Mouse (Mus musculus): ENCODE measurements around the gene G430095P16Rik.

The G430095P16Rik gene

DNA sequence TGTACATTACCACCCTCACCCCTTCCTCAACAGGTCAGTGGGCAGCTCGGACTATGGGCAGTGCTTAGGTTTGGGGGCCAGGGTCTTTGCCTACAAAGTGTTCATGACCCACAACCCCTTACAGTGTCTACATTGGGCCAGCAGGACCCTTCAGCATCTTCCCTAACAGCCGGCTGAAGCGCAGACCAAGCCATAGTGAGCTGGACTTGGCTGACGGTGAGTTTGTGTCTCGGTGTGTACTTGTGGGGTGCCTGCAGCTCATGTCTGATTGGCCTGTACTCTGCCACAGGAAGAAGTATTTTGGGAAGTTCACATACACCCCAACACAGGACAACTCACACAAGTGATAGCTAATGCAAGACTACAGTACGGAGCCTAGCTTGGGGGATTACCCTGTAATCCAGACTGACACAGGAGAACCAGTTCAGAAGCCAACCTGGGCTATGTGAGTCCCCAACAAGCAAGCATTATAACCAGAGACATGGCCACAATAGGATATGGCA, 19.8 kb upstream of the G430095P16Rik start:
- no peak for DNase-seq (ENCODE audit: low spot score)

DNA sequence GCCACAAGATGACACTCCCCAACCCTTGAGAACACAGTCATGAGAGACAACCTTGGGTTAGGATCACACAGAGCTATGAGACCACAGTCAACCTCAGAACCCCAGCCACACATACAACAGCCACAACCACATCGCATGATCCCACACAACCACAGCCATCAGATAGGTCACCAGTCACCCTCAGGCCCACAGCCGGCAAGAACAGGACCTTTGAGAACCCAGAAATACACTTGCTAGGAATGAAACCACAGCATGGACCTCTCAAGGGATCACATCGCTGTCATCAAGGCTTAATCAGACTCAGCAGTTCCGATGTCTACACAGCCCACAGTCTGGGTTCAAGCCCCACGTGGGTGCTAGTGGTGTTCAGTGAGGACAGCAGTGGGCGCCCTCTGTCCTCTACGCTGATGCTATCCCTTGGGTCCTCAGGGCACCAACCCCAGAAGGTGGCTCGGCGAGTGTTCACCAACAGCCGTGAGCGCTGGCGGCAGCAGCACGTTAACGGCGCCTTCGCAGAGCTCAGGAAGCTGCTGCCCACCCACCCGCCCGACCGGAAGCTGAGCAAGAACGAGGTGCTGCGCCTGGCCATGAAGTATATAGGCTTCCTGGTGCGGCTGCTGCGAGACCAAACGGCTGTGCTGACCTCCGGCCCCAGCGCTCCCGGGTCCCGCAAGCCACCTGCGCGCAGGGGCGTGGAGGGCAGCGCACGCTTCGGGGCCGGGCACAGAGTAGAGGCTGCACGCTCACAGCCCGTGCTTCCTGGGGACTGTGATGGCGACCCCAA, 19.1 kb upstream of the G430095P16Rik start:
- no peak for DNase-seq (ENCODE audit: low spot score)

DNA sequence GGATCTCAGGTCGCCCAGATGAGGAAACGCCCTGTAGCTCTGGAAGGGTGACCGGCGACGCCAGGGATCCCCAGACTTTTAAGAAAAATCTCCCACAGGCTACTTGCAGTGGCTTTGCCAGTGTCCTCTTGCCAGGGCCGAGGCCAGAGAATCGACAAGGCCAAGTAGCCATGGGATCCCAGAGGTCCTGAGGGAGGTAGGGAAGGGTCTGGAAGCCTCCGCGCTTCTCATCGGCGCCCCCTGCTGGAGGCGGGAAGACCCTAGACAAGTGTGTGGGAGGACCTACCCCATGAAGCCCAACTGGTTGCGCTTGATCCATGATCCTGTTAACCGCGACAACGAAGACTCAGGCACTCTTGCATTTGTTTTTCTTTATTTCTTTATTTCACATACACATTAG, 18.5 kb upstream of the G430095P16Rik start:
- no peak for DNase-seq (ENCODE audit: low spot score)

- DNase-seq (ENCODE audit: low spot score): no peak
Observed at GRCm38 (mm10) chr8:84704867-84705831, 17.7 kb upstream of the G430095P16Rik start.

DNA sequence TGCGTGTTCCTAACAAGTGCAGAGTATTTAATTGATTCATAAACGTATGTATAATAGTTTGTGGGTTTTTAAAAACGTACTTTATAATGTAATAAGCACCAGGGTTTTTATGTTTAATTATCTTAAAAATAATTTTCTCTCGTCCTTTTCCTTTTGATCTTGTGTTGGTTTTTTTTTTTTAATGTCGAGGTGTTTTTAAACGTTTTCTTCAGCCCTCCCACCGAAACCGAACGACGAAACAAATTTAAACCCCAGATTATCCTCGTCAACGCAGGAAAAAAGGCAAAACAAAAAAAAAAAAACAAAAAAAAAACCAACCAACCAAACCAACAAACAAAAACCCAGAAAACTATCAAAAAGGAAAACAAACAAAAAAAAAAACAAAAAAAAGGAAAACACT, 16.8 kb upstream of the G430095P16Rik start:
- no peak for DNase-seq (ENCODE audit: low spot score)

GRCm38 (mm10) chr8:84706610-84707266, 16.1 kb upstream of the G430095P16Rik start:
- no peak for DNase-seq (ENCODE audit: low spot score)

- no peak for DNase-seq (ENCODE audit: low spot score)
Observed at GRCm38 (mm10) chr8:84707267-84707883, 15.4 kb upstream of the G430095P16Rik start.

DNA sequence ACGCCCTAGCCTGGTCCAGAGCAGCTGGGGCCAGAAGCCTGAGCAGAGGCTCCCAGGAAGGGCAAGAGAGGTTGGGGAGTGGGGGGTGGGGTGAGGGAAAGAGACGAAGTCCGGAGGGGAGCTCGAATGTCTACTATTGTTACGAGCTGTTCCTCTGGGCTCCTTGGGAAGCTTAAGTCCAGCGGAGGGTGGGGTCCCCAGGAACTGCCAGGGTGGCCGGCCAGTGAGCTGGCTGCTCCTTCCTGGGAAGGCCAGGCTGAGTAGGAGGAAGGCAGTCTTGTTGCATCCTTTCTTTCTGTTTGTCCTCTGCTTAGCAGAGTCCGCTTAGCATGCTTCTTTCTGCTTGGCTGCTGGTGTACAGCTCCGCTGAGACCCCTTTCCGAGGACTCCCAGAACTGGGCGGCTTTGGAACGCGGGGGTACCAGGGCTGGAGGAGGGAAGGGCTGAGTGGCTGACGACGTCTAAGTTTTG, 14.7 kb upstream of the G430095P16Rik start:
- DNase-seq (ENCODE audit: low spot score): no peak

GRCm38 (mm10) chr8:84708774-84709475, 13.9 kb upstream of the G430095P16Rik start:
- peak; percentile 88 for DNase-seq (ENCODE audit: low spot score)

DNA sequence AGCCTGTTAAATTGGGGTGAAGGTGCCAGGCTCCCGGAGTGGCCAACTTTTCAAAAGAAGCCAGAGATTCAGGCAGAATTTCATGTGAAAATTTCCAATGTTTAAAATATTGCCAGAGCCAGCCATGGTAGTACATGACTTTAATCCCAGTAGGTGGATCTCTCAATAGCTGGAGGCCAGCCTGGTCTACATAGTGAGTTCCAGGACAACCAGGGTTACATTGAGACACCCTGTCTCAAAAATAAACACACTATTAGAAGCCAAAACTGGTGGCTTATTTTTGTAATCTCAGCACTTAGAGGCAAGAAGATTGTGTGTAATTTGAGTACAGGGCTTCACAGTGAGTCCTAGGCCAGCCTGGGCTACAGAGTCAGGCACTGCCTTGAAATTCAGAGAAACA, 12.9 kb upstream of the G430095P16Rik start:
- peak; percentile 72 for DNase-seq (ENCODE audit: low spot score)

DNA sequence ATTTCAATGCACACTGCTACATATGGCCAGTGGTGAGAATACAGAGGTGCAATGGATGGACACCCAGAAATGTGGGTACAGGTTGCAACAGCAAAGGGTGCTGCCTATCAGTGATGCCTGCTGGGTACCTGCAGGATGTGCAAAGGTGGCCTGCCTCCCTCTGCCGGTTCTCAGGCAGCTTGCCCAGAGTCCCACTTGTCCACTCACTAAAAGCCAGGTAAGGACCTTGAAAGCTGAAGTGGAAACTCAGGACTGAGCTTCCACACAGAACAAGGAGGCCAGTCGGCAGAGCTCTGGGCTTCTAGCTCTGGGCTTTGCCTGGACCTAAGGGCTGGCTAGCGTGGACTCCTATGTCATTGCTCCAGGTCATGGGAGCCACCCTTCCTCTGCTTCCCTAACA, 11.5 kb upstream of the G430095P16Rik start:
- DNase-seq (ENCODE audit: low spot score): no peak

GRCm38 (mm10) chr8:84711933-84712758, 10.7 kb upstream of the G430095P16Rik start:
- DNase-seq (ENCODE audit: low spot score): peak; percentile 72

DNA sequence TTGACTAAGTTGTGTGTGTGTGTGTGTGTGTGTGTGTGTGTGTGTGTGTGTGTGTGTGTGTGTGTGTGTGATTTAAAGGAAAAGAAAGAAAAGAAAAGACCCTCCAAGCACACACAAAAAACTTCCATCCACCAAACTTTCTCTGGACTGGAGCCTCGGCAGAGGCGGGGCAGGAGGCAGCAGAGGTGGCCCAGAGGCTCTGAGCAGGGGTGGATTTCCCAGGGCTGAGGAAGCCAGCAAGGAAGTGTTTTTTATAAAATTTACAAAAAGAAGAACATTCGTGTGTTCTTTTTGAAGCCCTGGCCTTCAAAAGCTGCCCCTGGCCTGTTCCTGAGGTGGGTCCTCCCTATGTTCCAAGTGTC, 10.1 kb upstream of the G430095P16Rik start:
- DNase-seq (ENCODE audit: low spot score): no peak

GRCm38 (mm10) chr8:84713381-84713780, 9.4 kb upstream of the G430095P16Rik start:
- no peak for DNase-seq (ENCODE audit: low spot score)

GRCm38 (mm10) chr8:84714161-84714560, 8.6 kb upstream of the G430095P16Rik start:
- DNase-seq (ENCODE audit: low spot score): no peak

DNA sequence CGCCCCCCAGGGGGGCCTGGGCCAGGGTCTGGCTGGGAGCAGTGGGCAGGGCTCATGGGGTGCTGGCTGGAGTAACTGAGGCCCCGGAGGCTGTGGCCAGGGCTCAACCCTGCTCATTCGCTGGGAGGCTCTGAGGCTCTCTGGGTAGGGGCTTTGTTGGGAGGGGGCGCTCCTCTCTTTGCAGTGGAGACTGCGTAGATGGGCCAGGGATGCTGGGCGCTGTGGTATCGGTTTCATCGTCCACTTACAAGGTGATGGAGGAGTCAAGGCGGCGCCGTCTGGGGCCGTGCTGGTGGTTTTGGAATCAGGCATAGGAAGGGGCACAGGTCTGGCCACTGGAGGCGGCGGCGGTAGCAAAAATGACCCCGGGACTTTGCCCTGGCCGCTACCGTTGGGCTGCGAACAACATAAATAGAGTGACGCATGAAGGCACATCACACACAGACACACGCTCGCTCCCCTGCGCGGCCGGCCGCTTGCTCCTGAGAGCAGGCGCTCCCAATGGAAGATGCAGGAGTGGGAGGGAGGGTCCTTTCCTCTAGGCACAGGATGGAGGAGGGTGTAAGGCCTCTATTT, 6.8 kb upstream of the G430095P16Rik start:
- DNase-seq (ENCODE audit: low spot score): no peak

DNA sequence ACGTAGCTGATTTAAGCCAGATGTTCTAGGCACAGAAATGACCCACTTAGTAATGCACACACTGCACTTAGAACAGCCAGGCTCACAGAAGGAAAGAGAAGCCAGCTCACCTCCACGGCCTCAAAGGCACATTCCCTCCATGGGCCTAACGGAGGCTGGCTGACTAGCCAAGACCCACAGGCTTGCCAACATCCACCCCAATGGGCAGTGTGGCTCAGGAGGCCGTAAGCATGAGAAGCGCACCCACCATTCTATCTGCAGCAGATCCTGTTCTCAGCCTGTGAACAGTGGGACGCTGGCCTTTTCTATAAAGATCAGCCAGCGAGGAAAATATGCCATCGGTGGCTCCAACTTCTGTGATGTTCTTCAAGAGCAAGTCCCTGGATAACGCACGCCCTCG, 6.0 kb upstream of the G430095P16Rik start:
- no peak for DNase-seq (ENCODE audit: low spot score)

- no peak for DNase-seq (ENCODE audit: low spot score)
Observed at GRCm38 (mm10) chr8:84718476-84718875, 4.3 kb upstream of the G430095P16Rik start.

- no peak for DNase-seq (ENCODE audit: low spot score)
Observed at GRCm38 (mm10) chr8:84718959-84719690, 3.7 kb upstream of the G430095P16Rik start.
